In the genomic region with DNA sequence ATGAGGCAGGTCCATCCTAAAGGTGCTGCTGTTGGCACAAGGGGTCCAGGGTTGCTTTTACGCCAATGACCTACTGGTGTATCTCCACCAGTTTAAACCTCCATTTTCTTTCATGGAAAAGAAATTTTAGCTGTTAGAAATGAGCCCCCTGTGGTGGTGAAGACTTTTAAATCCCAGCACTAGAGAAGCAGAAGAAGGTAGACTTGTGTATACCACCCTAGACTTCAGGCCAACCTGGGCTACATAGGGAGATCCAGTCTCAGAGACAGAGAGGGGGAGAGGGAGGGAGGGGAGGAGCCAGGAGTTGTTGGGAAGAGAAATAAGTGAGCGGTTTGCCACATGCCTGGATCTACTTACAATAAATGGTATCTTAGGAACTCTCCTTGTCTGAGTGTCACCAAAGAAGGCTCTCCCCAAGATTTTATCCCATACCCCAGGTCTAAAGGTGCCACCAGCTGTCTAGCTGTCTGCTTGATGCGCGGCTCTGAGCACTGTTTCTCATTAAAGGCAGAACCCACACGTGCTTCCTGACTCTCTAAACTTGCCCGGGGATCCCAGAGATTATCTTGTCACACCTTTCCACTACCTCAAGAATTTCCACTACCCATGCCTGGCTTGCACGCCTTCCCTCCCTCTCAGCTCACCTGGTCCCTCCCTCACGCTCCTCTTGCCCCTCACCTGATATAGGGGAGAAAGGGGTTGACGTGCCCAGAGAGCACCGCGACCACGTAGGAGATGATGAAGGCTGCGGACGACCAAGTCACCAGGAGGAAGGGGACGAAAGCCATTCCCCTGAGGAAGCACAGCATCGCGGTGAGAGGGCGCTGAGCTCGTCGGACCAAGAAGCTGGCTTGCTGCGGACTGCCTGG, we compare ENCODE assay signal across 7 mouse cellular contexts. TPM values are rescaled to one million over a fixed set of nuclear protein-coding genes. Genes with fewer than 3 reads are reported as not detected.
A peak's percentile ranks its signal among the peaks of the same experiment; 100 is the strongest.
DNase-seq lines count a peak whose midpoint lies in the region; ATAC-seq lines count a peak whose summit lies in the region.

No protein-coding gene starts in this region.

- DNase-seq in neural tube, embryonic 11.5 days (ENCODE audit: low spot score), result no peak
- no peak for DNase-seq in neural tube, embryonic 10.5 days (ENCODE audit: extremely low spot score, low spot score)
- DNase-seq in forebrain, embryonic 11.5 days (ENCODE audit: low spot score), result no peak
- DNase-seq in embryo, embryonic 10 days (ENCODE audit: low spot score), result no peak
- no peak for DNase-seq in spleen, adult 12 weeks (ENCODE audit: low spot score)

- no peaks in the 10 kb centered on the region for H3K36me3 ChIP-seq in neural tube, embryonic 11.5 days (ENCODE audit: control insufficient read depth, insufficient read depth, low read length)
- no peaks in the 10 kb centered on the region for H3K36me3 ChIP-seq in forebrain, embryonic 11.5 days (ENCODE audit: control insufficient read depth, insufficient read depth, low read length)
- H3K36me3 ChIP-seq in limb, embryonic 13.5 days, result no peaks in the 10 kb centered on the region
- no peaks in the 10 kb centered on the region for H3K36me3 ChIP-seq in stomach, embryonic 14.5 days (ENCODE audit: control insufficient read depth, insufficient read depth, low read length)

- ATAC-seq in neural tube, embryonic 11.5 days (ENCODE audit: insufficient read depth, low FRiP score, low TSS enrichment), result peak; percentile 45; the same call in 1 of the 2 replicates
- ATAC-seq in forebrain, embryonic 11.5 days (replicated peaks; ENCODE audit: low FRiP score), result peak; percentile 43
- ATAC-seq in limb, embryonic 13.5 days (ENCODE audit: low FRiP score, low read depth), result peak; percentile 30; the same call in 1 of the 2 replicates
- ATAC-seq in stomach, embryonic 14.5 days (ENCODE audit: insufficient number of reproducible peaks, insufficient read depth, low FRiP score, low read depth), result no peak

- 0 out of 2 replicates have a peak, but pooled peaks cover 4% of the 10 kb centered on the region for H3K4me1 ChIP-seq in neural tube, embryonic 11.5 days (ENCODE audit: control insufficient read depth, insufficient read depth, low read length)
- peaks cover 5% of the 10 kb centered on the region; the same call in 1 of the 2 replicates for H3K4me1 ChIP-seq in forebrain, embryonic 11.5 days (replicated peaks; ENCODE audit: control insufficient read depth, insufficient read depth, low read length)
- H3K4me1 ChIP-seq in limb, embryonic 13.5 days, result peaks cover 7% of the 10 kb centered on the region
- H3K4me1 ChIP-seq in stomach, embryonic 14.5 days (ENCODE audit: control insufficient read depth, insufficient read depth, low read length), result no peaks in the 10 kb centered on the region

- peaks cover 11% of the 10 kb centered on the region for H3K27me3 ChIP-seq in neural tube, embryonic 11.5 days (ENCODE audit: control insufficient read depth, insufficient read depth, low read length)
- H3K27me3 ChIP-seq in forebrain, embryonic 11.5 days (ENCODE audit: control insufficient read depth, insufficient read depth, low read length), result peaks cover 7% of the 10 kb centered on the region; the same call in 1 of the 2 replicates
- H3K27me3 ChIP-seq in limb, embryonic 13.5 days, result peaks cover 36% of the 10 kb centered on the region
- no peaks in the 10 kb centered on the region for H3K27me3 ChIP-seq in stomach, embryonic 14.5 days (ENCODE audit: control insufficient read depth, insufficient read depth, low read length)

- H3K27ac ChIP-seq in neural tube, embryonic 11.5 days (ENCODE audit: low read depth, low read length), result no peak overlapping the region
- no peak overlapping the region for H3K27ac ChIP-seq in forebrain, embryonic 11.5 days (ENCODE audit: low read depth, low read length)
- no peak overlapping the region for H3K27ac ChIP-seq in limb, embryonic 13.5 days
- H3K27ac ChIP-seq in stomach, embryonic 14.5 days (ENCODE audit: low read length), result no peak overlapping the region

- H3K4me2 ChIP-seq in neural tube, embryonic 11.5 days (ENCODE audit: low read depth), result peak overlapping the region; percentile 79
- H3K4me2 ChIP-seq in forebrain, embryonic 11.5 days (ENCODE audit: low read depth, low read length, severe bottlenecking), result peak overlapping the region; percentile 83
- peak overlapping the region; percentile 89 for H3K4me2 ChIP-seq in limb, embryonic 13.5 days (replicated peaks)
- peak overlapping the region; percentile 80 for H3K4me2 ChIP-seq in stomach, embryonic 14.5 days (replicated peaks; ENCODE audit: low read depth, low read length)

- 8% methylated on average over 21 of the region's 21 CpGs for WGBS in neural tube, embryonic 11.5 days
- WGBS in forebrain, embryonic 11.5 days, result 10% methylated on average over 21 of the region's 21 CpGs
- WGBS in limb, embryonic 13.5 days, result 8% methylated on average over 21 of the region's 21 CpGs
- WGBS in stomach, embryonic 14.5 days, result 9% methylated on average over 21 of the region's 21 CpGs

- H3K9me3 ChIP-seq in neural tube, embryonic 11.5 days (ENCODE audit: control insufficient read depth, low read length), result no peaks in the 10 kb centered on the region
- H3K9me3 ChIP-seq in forebrain, embryonic 11.5 days (ENCODE audit: control insufficient read depth, low read length), result no peaks in the 10 kb centered on the region
- H3K9me3 ChIP-seq in limb, embryonic 13.5 days, result peaks cover 2% of the 10 kb centered on the region; the same call in 1 of the 2 replicates
- no peaks in the 10 kb centered on the region for H3K9me3 ChIP-seq in stomach, embryonic 14.5 days (ENCODE audit: control insufficient read depth, low read depth, low read length)

- peak overlapping the region; percentile 63 for H3K9ac ChIP-seq in neural tube, embryonic 11.5 days (ENCODE audit: low read length)
- peak overlapping the region; percentile 46 for H3K9ac ChIP-seq in forebrain, embryonic 11.5 days (ENCODE audit: low read length)
- peak overlapping the region; percentile 67 for H3K9ac ChIP-seq in limb, embryonic 13.5 days
- H3K9ac ChIP-seq in stomach, embryonic 14.5 days (replicated peaks; ENCODE audit: low read depth, low read length), result peak overlapping the region; percentile 42

- H3K4me3 ChIP-seq in neural tube, embryonic 11.5 days (ENCODE audit: low read depth, low read length), result peak overlapping the region; percentile 53
- H3K4me3 ChIP-seq in forebrain, embryonic 11.5 days (ENCODE audit: low read depth, low read length), result peak overlapping the region; percentile 48
- H3K4me3 ChIP-seq in limb, embryonic 13.5 days, result peak overlapping the region; percentile 59
- H3K4me3 ChIP-seq in stomach, embryonic 14.5 days (ENCODE audit: low read depth, low read length), result peak overlapping the region; percentile 51

RNA-seq across cellular contexts. Expression of gene Dram1, which starts 22.5 kb away (rescaled TPM):
- polyA plus RNA-seq in neural tube, embryonic 11.5 days (2014; fragmentation: Nextera tagmentation; extraction: Ambion mirVana), result 0.24 and 0.76 TPM in 2 replicates
- polyA plus RNA-seq in forebrain, embryonic 11.5 days (2014; fragmentation: Nextera tagmentation; extraction: Ambion mirVana), result 0.49 and 0.67 TPM in 2 replicates
- 0.83 and 1.0 TPM in 2 replicates for polyA plus RNA-seq in limb, embryonic 13.5 days (2015; fragmentation: Nextera tagmentation; extraction: Ambion mirVana)
- polyA plus RNA-seq in stomach, embryonic 14.5 days (2014; fragmentation: Nextera tagmentation; extraction: Ambion mirVana), result 2.7 and 3.3 TPM in 2 replicates

RNA-seq across cellular contexts. Expression of gene Gnptab, which starts 22.6 kb away (rescaled TPM):
- polyA plus RNA-seq in neural tube, embryonic 11.5 days (2014; fragmentation: Nextera tagmentation; extraction: Ambion mirVana), result 7.7 and 8.1 TPM in 2 replicates
- 11.8 and 12.8 TPM in 2 replicates for polyA plus RNA-seq in forebrain, embryonic 11.5 days (2014; fragmentation: Nextera tagmentation; extraction: Ambion mirVana)
- polyA plus RNA-seq in limb, embryonic 13.5 days (2015; fragmentation: Nextera tagmentation; extraction: Ambion mirVana), result 8.2 and 8.7 TPM in 2 replicates
- 10.7 and 11.1 TPM in 2 replicates for polyA plus RNA-seq in stomach, embryonic 14.5 days (2014; fragmentation: Nextera tagmentation; extraction: Ambion mirVana)
